Mouse (Mus musculus): ENCODE results near the gene Kmt5a.

DNA sequence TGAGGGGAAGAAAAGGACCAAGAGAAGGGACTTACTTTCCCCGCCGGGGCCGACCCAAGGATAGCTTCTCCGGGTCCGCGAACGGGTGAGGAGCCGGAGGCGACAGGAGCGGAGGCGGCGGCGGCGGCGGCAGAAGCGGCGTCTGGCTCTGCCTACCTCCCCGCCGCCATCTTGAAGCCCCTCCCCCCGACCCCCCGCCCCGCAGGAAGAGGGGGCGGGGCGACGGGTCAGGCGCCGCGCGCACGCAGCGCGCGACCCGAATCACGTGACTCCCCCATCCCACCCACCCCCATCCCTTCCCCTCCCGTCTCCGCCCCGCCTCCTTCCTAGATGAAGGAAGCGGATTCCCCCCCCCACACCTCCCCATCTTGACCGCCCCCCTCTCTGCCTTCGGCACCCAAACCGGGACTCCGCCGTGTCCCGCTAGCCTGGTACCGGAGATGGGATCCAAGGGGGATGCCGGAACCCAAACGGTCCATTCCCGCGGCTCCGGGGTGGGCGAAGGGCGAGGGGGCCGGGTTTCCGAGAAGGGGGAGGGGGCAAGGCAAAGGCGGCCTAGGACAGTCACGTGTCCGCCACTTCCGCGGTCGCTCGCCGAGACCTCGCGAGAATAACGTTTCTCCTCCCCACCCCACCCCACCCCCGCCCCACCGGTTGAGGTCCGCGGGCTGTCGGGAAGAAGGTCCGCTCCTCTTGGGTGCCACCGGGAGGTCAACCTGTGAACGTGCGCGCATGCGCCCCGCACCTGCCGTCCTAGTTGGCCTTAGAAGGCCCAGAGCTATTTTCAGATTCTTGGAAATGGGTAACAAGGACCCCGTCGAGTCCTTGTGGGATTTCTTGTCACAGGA is 14.1 kb upstream of the Kmt5a start, which contains the start of gene Sbno1:
- peak; percentile 34; the same call in 1 of the 2 replicates for TF ChIP-seq CTCF (IDR thresholded peaks at IDR 0.05; ENCODE audit: control insufficient read depth, insufficient read depth, low read length)
- peak; percentile 64; the same call in 1 of the 2 replicates for TF ChIP-seq POLR2A (IDR thresholded peaks at IDR 0.05; ENCODE audit: borderline replicate concordance, control insufficient read depth, low read depth, low read length)

Measured in bone marrow, adult 2 months (tissue).